Mouse (Mus musculus): Measurements from ENCODE around the gene Ptprt.

GRCm38 (mm10) chr2:162210564-162210963, 450.4 kb downstream of the Ptprt start:
- TF ChIP-seq GATA1 (IDR thresholded peaks at IDR 0.05; ENCODE audit: borderline replicate concordance, low read length) (no peak), FLI1 (IDR thresholded peaks at IDR 0.05; ENCODE audit: low read length) (no peak)

Measured in megakaryocyte, embryonic 14.5 days (primary cell).